Mouse (Mus musculus) lung, postnatal 0 days (tissue): ENCODE data around the gene Scgb1a1.

Experiments used
- CTCF ChIP-seq: IDR thresholded peaks from 2 replicates; pipeline ENCODE4 v1.5.1; 2016; ENCODE audit warnings: antibody characterized with exemption, mild to moderate bottlenecking
- EP300 ChIP-seq: IDR thresholded peaks from 2 replicates; pipeline ENCODE4 v1.6.1; 2016; ENCODE audit warnings: antibody characterized with exemption, mild to moderate bottlenecking, control low read depth

GRCm38 (mm10) chr19:9075558-9075957 is 12.2 kb downstream of the Scgb1a1 start:
- no peak for TF ChIP-seq CTCF
- TF ChIP-seq EP300: no peak
